Mouse (Mus musculus) CD4-positive helper T cell, adult 2 months (primary cell): Measurements from ENCODE around the gene Tbx10.
"Not testable (repeated sequence)": the region's sequence is repeated elsewhere in the genome, so short reads cannot be mapped to it uniquely, and the experiment has no call there.

Experiments
- DNase-seq: peaks from one replicate; pipeline ENCODE4 v3.0.0-alpha.2; 2012; ENCODE audit warnings: low read depth, missing footprints, low spot score

Tbx10 gene

DNA sequence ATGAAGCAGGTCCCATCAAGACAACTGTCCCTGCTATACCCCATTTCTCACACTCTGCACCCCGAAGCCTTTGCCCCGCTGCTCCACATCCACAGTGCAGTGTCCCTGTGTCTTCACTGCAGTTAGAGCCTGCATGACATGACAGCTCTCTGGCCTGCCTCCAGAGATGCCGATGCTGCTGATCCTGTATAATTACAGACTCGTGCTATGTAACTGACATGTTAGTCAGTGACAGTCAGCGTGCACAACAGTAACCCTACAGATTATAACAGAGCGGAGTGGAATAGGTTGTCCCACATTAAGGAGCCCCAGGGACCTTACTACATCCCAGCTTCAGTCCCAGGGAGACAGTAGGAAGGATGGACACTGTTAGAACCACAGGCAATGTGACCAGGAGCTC lies 17.9 kb upstream of the Tbx10 start:
- DNase-seq, result not testable (repeated sequence)

DNA sequence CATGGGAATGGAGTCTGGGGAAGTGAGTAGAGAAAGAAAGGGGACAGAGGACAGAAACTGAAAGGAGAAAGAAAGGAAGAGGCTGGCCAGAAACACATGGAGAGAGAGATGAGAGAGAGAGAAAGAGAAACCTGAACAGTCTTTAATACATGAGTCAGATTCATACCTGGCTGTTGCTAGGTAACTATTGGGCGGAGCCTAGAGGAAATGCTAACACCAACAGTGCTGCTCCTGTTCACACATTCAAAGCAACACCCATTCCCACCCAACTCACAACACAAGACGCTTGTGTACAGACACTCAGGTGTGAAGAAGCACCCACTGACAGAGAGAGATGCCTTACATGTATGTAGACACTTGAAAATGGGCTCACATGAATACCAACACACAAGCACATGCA lies 16.7 kb upstream of the Tbx10 start:
- DNase-seq, result peak; percentile 43

DNA sequence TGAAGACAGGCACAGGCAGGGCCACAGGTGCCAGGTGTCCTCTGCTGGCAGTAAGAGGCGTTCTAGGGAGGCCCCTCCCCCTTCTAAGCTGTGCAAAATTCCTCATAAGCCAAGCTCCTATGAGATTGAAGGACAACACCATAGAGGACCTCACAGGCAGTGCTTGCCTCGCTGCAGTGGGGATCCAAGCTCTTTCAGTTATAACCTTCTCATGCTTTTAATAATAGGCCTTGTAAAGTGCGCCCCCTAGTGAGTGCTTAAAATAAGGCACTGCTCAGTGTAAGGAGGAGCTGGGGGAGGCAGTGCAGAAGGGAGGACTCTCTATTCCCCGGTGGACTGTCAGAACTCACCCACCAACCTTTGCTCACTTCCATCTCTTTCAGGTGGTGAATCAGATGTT lies 12.2 kb upstream of the Tbx10 start:
- DNase-seq, result peak; percentile 82

DNA sequence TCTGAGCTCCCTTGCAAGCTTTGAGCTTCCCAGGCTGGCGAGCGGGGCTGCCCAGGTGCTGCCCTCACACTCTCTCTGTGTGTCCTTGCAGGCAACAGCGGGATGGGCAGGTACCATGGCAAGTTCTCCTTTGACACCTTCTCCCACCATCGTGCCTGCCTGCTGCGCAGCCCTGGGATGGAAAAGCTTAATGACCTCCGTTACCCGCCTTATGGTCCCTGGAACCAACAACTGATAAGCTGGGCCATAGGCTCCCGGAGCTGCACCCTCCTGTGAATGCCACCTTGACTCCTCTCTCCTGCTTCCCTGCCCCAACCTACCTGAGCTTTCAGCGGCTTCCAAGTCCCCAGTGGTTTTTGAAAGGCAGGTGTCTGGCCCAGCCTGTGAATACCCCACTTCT lies 11.6 kb upstream of the Tbx10 start:
- no peak for DNase-seq

DNA sequence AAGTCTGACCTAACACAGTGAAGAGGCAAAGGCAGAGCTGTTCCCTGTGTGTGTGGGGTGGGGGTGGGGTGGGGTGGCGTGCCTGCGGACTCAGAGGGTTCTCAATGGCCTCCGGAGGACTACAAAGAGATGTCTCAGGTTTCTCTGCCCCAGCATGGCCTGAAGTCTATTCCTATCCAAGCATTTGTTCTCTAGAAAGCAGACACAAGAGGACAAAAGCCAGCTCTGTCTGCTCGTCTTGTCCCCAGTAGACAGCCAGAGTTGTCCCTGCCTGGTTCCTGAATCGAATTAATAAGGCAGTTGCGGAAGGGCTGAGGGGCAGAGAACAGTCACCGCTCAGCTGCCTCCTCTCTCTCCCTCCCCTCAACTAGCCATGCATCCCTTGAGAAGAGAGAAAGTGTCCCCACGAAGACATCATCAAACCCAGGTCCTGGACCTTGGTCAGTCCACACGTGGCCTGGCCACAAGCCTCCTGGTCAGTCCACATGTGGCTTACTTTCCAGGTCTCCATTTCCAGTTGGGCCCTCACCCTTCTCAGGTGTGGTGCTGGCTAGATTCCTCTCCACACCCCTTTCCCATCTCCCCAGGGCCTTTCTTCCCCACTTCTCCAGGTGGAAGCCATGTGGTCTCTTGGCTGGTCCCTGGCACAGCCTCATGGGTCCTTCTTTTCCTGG lies 8.9 kb upstream of the Tbx10 start:
- DNase-seq, result no peak

DNA sequence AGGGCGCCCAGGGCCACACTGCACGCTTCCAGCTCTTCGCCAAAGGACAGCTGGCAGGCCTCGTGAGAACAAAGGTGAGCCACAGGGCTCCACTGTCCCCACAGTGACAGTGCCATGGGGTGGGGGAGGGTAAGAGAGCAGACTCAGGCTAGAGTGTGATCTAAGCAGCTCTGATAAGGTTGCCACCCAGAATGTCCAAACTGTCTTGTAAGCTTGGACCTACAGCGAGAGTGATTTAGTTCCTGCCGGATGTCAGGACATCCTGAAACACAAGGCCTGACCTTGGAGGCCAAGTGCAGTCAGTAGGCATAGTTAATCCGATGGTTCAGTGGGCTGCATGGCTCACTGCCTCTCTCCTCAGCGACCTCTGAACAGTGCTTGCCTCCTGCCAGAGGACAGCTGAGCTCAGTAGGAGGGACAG lies 7.3 kb upstream of the Tbx10 start:
- DNase-seq, result no peak

DNA sequence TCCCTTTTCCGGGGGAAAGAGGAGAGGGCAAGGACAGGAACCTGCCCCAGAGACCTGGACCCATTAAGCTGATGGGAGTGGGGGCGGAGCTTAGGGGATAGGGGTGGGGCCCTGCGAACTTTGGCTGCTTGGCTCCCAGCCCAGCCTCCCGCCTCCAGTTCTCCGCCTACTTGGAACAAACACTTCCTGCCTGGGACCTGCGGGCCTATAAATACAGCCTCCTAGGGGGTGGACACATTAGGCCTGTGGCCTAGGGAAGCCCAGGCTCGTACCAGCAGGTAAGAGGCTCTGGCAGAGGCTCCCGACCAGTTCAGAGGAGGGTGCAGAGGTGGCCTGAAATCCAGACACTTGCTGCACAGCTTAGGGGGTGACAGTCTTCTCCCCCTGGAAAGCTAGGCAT lies 6.2 kb upstream of the Tbx10 start, which contains the start of gene Acy3:
Acy3 (plus strand) TSS at position 237 of the 400 bp plus-strand sequence.
- DNase-seq, result peak; percentile 31

DNA sequence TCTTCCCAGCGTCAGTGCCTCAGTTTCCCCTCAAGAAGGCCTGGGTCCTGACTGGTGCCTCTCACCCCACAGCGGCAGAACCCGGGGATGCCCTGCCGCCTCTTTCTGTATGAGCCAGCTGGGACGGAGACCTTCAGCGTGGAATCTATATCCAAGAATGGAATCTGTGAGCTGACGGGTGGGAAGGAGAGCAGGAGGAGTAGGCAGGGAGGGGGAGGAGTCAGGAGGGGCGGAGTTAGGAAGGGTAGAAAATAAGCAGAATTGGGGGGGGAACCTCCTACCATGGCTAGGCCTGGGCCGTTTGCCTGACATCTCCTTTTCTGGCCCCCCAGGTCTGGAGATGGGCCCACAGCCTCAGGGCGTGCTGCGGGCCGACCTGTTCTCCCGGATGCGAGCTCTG lies 4.5 kb upstream of the Tbx10 start:
- no peak for DNase-seq

DNA sequence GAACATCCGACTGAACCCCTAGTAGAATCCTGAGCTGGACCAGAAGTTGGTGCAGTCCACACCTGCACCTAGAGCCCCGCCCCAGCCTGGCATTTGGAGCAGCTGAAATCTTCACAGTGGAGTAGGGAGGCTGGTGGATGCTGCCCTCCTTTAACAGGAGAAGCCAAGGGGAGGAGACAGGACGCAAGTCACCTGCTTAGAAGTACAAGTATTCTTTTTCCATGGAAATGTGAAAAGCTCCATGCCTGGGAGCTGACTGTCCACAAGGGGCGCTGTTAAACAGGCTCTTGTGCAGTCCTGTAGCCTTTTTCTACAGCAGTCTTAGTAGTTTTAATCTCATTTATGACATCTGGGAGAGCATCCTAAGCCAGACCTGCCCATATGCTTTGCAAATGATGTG lies 3.8 kb upstream of the Tbx10 start:
- DNase-seq, result no peak

DNA sequence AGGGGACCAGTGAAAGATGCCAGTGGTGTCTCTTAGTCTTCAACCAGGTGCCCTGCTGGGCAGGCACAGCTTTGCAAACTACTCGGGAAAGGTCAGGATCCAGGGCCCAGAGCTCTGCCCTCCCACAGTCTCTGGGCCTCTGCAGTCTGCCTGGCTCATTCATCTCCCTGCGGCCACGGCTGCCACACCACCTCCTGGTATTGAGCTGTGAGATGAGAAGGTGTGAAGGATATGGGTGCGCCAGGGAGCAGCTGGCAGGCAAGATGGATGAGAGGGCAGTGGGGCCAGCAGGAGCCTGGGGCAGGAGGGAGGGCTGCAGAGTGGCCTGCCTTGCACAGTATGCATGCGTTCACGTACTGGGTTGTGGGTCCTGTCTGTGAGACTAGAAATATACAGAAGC lies 1.7 kb upstream of the Tbx10 start:
- no peak for DNase-seq

DNA sequence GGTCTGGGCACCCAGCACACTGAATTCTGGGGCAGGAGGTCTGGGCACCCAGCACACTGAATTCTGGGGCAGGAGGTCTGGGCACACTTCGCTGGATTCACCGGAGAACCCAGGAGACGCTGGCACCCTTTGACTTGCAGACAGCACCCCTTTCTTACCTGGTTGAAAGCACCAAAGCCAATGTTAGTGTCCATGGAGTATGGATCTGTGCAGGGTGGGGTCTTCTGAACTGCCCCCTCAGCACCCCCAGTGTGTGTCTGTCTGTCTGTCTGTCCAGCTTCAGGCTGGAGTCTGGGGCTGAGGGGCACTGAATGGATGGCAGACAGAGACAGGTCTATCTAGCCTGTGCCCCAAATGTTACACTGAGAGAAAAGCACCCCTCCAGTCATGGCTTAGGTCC lies 990 bp upstream of the Tbx10 start:
- DNase-seq, result no peak

DNA sequence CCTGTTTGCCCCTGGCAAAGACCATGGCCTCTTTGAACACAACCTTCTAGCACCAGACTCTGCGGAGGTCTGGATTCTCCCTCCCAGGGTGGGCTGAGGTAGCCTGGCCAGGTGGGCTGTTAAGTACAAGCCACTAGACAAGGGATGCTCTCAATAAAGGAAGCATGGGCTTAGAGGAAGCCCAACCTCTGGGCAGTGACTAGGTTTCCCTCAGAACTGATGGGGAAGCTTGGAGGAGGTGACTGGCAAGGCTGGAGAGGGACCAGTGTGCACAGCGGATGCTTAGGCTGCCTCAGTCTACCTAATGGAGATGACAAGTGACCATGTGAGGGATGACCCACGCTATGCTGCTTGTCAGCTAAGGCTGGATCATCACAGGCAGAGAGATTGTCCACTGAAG lies 586 bp upstream of the Tbx10 start:
- no peak for DNase-seq

DNA sequence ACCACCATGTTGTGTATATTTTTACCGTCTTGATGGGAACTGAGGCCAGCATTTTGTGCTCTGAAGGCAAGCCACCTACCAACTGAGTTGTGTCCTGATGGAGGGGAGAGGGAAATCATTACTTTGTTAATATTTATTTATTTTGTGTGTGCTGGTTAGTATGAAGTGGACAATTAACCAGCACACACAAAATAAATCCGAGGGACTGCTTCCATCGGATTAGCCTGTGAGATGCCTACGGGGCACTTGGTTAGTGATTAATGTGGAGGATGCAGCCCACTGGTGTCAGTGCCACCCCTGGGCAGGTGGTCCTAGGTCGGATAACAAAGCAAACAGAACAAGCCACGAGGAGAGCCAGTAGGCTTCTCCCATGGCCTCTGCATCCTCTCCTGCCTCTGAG lies 2.4 kb downstream of the Tbx10 start:
- no peak for DNase-seq

DNA sequence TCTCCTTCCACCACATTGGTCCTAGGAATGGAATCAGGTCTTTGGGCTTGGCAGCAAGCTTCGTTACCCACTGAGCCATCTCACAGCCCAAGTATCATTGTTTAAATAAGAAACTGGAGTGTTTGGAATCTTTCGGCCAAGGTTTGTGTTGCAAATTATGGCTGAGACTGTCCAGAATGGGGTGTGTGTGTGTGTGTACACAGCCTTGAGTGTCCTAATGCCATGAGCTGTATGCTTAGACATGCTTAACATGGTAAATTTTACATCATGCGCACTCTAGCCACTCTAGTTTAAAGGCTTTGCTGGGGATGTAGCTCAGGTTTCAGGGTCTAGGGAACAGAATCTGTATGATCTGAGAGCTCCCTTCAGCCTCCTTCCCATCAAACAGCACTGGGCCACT lies 3.0 kb downstream of the Tbx10 start:
- DNase-seq, result no peak

DNA sequence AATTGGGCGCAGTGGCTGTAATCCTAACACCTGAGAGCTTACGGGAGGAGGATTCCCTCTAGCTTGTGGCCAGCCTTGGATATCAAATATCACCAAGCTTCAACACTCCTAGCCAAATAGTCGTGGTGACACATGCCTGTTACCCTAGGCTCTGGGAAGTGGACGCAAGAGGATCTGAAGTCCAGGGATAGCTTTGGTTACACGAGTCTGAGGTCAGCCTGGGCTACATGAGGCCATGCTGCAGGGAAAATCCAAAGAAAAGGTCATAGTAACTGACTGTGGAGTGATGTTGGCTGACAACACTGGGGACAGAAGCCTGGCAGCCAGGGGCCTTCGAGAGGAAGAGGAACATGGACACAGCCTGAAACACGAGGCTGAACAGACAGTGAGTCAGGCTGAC lies 3.6 kb downstream of the Tbx10 start:
- DNase-seq, result no peak

DNA sequence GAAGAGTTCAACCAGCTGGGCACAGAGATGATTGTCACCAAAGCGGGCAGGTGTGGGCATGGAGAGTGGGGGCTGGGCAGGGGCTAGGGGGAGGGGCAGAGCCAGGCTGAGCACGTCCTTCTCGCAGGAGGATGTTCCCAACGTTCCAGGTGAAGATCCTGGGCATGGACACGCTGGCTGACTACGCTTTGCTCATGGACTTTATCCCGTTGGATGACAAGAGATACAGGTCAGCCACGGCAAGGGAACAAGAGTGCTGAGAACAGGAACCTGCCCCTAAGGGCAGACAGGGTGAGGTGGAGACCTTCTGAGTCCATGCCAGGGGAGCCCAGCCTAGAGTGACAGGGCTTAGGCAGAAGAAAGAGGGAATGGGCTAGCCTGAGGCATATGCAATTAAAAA lies 4.2 kb downstream of the Tbx10 start:
- DNase-seq, result no peak

DNA sequence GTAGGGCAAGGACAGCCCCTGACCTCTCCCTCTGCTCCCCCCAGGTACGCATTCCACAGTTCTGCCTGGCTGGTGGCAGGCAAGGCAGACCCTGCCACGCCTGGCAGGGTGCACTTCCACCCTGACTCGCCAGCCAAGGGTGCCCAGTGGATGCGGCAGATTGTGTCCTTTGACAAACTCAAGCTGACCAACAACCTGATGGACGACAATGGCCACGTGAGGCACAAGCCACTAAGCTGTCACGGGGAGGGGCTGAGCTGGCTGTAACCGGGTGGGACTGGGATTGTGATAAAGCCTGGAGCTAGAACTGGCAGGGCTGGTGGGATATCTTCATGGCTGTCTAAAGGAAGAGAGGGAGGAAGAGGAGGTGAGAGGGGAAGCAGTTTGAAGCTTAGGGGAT lies 4.7 kb downstream of the Tbx10 start:
- no peak for DNase-seq

DNA sequence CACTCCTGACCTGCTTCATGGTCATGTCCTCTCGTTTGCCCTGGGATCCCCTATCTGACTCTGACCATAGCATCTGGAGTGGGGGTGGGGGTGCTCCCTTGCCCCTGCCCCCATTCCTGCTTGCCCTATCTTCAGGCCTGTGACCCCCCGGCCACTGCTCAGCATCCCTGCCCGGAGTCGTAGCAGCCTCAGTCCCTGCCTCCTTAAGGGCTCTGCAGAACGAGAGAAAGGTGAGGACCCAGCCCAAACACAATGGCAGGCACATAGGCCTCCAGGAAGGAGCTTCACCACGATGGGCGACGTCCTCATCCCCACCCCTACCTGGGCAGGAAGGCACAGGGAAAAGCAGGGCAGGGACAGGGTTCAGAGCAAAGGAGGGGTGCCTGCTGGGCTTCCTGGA lies 5.8 kb downstream of the Tbx10 start:
- no peak for DNase-seq

DNA sequence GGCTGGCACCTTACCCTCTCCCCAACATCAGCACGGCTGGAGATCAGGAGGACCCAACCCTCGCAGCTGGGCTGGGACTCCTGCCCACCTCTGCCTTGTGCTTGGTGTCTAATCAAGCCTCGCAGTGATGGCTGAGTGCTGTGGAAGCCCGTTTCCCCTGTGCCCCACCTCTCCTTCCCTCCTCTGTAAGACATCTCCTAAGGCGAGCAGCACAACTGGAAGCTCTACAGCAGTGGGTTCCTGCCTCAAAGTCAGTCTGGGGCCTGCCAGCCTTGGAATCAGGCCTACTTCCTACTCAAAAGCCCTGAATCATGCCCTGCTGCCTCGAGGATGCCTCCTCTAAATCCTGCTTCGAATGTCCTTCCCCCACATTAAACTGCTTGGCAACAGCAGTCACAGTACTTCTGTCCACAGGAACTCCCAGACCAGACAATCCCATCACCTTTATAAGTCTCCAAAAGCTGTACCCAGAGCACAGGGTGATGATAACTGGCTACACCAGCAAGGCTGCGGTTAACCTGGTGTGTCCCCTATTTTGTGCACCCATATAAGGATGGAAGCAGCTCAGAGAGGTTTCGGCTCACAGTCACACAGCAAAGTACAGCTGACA lies 6.7 kb downstream of the Tbx10 start:
- DNase-seq, result no peak

DNA sequence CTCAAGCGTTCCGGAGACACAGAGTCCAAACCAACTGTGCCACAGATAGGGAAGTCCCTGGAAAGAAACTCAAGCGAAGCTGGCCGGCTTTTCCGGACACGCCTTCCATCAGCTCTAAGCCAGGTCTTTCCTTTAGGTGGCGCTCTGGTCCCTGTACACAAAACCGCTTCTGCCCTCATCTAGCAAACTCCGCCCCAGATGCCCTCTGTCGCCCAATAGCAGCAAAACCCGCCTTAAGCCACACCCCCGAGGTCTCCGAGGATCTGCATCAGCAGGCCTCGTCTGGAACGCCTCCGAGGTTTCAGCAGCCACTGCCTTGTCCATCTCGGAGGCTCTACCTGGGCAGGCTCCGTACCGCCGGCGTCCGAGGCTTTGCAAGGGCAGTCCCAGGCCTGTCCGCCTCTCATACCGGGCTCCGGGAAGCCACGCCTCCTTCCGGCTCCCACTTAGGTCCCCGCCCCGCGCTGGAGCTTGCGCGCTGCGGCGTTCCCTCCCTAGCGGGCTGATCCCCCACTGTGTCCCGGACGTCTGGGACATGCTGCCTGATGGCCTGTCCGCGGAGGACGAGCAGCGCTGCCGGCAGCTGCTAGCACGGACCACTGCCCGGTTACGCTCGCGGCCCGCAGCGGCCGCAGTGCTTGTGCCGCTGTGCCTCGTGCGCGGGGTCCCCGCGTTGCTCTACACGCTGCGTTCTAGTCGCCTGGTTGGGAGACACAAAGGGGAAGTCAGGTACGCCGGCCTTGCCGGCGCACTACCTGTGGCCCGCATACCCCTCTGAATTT lies 7.8 kb downstream of the Tbx10 start, which contains the start of the genes Nudt8 and Gm49405:
Nudt8 (plus strand) TSS at position 462 of the 782 bp plus-strand sequence.
Gm49405 (plus strand) TSS at position 508 of the 782 bp plus-strand sequence.
- DNase-seq, result peak; percentile 96

DNA sequence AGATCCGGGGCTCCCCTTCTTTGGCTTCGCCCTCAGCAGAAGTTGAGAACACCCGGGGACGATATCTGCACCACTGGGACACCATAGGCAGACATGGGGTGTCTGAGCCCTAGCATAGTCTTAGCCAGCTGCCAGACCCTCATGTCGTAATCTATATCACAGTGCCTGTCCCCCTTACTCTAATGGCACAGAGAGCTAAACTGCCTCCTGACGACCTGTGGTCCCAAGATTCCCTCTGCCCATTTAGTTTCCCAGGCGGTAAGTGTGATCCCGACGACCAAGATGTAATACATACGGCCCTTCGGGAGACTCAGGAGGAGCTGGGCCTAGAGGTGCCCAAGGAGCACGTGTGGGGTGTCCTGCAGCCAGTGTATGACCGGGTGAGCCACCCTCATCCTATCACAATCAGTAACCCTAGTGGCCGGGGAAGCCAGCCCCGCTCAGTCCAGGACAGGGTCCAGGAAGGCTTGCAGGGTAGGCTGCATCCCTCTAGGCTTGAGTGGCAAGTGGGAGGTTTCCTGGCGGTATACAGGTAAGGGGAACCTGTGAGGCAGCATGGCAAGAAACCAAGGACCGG lies 8.5 kb downstream of the Tbx10 start:
- no peak for DNase-seq

DNA sequence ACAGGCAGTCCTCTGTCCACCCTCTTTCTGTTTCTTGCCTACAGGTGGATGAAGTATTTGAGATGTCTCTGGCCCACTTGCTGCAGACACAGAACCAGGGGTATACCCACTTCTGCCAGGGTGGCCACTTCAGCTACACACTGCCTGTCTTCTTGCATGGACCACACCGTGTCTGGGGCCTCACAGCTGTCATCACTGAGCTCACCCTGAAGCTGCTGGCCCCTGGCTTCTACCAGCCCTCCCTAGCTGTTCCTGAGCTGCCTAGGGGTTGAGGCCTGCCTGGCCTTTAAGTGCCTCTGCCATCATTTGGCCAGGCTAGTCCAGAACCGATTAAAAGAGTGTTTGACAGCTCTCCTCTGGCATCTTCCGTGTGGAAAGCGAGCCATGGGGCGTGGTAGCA lies 9.2 kb downstream of the Tbx10 start:
- no peak for DNase-seq
